Mouse (Mus musculus) liver, embryonic 14.5 days (tissue): ENCODE measurements around the gene B230219D22Rik.
A peak's percentile ranks its signal among the peaks of the same experiment; 100 is the strongest.

ENCODE experiments used
- CTCF ChIP-seq: IDR thresholded peaks from 2 replicates; pipeline ENCODE4 v1.5.1; 2016; ENCODE audit warnings: antibody characterized with exemption, low read depth, control low read depth
- EP300 ChIP-seq: IDR thresholded peaks from 2 replicates; pipeline ENCODE4 v1.6.1; 2016; ENCODE audit warnings: antibody characterized with exemption, low read depth

DNA sequence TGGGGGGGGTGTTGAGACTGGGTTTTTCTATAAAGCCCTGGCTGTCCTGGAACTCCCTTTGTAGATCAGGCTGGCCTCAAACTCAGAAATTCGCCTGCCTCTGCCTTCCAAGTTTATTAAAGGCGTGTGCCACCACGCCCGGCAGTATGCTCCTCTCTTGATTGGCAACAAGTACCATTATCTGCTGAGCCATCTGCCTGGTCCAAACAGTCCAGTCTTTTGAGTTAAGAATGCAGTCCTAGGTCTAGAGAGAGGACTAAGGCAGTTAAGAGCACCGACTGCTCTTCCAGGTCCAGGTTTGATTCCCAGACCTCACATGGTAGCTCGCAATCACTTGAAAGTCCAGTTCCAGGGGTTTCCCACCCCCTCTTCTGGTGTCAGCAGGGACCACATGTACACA, 41.9 kb upstream of the B230219D22Rik start:
- TF ChIP-seq CTCF, result no peak
- peak; percentile 19; the same call in 1 of the 2 replicates for TF ChIP-seq EP300
